Mouse (Mus musculus) liver, embryonic 14.5 days (tissue): ENCODE results near the gene Cux1. TPM values are rescaled to one million over a fixed set of nuclear protein-coding genes. Genes with fewer than 3 reads are reported as not detected.
A peak's percentile ranks its signal among the peaks of the same experiment; 100 is the strongest.

Experiments used
- ATAC-seq: fragments of 200-750 bp; cut with Nextera tagmentation; 2 replicates; pipeline ENCODE4 v1.8.0; 2017; ENCODE audit warnings: moderate number of reproducible peaks, mild to moderate bottlenecking, moderate library complexity; ENCODE audit not compliant: insufficient read depth
- DNase-seq, 3 experiments: peaks; one replicate each; pipeline ENCODE4 v3.0.0-alpha.2; 2012 to 2013; ENCODE audit warnings: low read depth in 3 of 3, low spot score in 3 of 3
- H3K27ac ChIP-seq: fragments of 300-500 bp; sonication (generic); 2 replicates; pipeline ENCODE4 v1.5.1; 2014; ENCODE audit warnings: moderate library complexity, mild to moderate bottlenecking, control low read depth, inconsistent platforms
- H3K27me3 ChIP-seq: fragments of 300-500 bp; sonication (generic); 2 replicates; pipeline ENCODE4 v1.6.1; 2014; ENCODE audit warnings: mild to moderate bottlenecking, low read length, moderate library complexity; ENCODE audit not compliant: control insufficient read depth, insufficient read depth
- H3K36me3 ChIP-seq: fragments of 300-500 bp; sonication (generic); replicated peaks from 2 replicates; pipeline ENCODE4 v1.6.1; 2014; ENCODE audit warnings: low read depth; ENCODE audit not compliant: control insufficient read depth, insufficient read depth
- H3K4me1 ChIP-seq, 2 experiments: fragments of 200-500 bp in 1 of 2; fragments of 300-500 bp in 1 of 2; sonication (generic) in 1 of 2; replicated peaks; 2 replicates each; pipeline ENCODE4 v1.6.1; 2012 to 2014; ENCODE audit warnings: antibody characterized with exemption in 1 of 2, inconsistent platforms in 1 of 2, low read length in 1 of 2; ENCODE audit not compliant: control insufficient read depth in 2 of 2, insufficient read depth in 2 of 2
- H3K4me2 ChIP-seq: fragments of 300-500 bp; sonication (generic); 2 replicates; pipeline ENCODE4 v1.6.1; 2014; ENCODE audit warnings: low read depth, mild to moderate bottlenecking, control low read depth, moderate library complexity
- H3K4me3 ChIP-seq, 2 experiments: fragments of 200-500 bp in 1 of 2; fragments of 300-500 bp in 1 of 2; sonication (generic) in 1 of 2; 2 replicates each; pipeline ENCODE4 v1.5.1; 2012 to 2014; ENCODE audit warnings: low read depth in 2 of 2, low read length in 2 of 2, mild to moderate bottlenecking in 2 of 2, control low read depth in 1 of 2, inconsistent platforms in 1 of 2, moderate library complexity in 1 of 2; ENCODE audit not compliant: insufficient read depth in 1 of 2
- H3K9ac ChIP-seq: fragments of 300-500 bp; sonication (generic); replicated peaks from 2 replicates; pipeline ENCODE4 v1.6.1; 2014; ENCODE audit warnings: mild to moderate bottlenecking, control low read depth, moderate library complexity
- H3K9me3 ChIP-seq: fragments of 300-500 bp; sonication (generic); 2 replicates; pipeline ENCODE4 v1.6.1; 2016; ENCODE audit warnings: low read length, mixed read lengths; ENCODE audit not compliant: control insufficient read depth
- CTCF ChIP-seq: IDR thresholded peaks from 2 replicates; pipeline ENCODE4 v1.5.1; 2016; ENCODE audit warnings: antibody characterized with exemption, low read depth, control low read depth
- EP300 ChIP-seq: IDR thresholded peaks from 2 replicates; pipeline ENCODE4 v1.6.1; 2016; ENCODE audit warnings: antibody characterized with exemption, low read depth
- WGBS: fragments of 180-500 bp; shearing (Covaris S2); extraction: QIAGEN DNeasy Blood & Tissue Kit; methylation state at CpG from one replicate; pipeline ENCODE4 v1.1.7; 2014; ENCODE audit not compliant: insufficient replicate concordance; 5-methylcytosine and 5-hydroxymethylcytosine counted together
- polyA plus RNA-seq, 2 experiments: library from polyadenylated mRNA; depleted of rRNA in 1 of 2; stranded (reverse) in 1 of 2; unstranded in 1 of 2; fragments of >200 nt; fragmentation: Nextera tagmentation in 1 of 2; extraction: Ambion mirVana in 1 of 2; gene quantifications; 2 replicates each; pipeline versions ENCODE4 v1.2.1 to v1.2.3; 2012 to 2014

The Cux1 gene
- polyA plus RNA-seq, 2 experiments, result 9.0 to 12.4 TPM

DNA sequence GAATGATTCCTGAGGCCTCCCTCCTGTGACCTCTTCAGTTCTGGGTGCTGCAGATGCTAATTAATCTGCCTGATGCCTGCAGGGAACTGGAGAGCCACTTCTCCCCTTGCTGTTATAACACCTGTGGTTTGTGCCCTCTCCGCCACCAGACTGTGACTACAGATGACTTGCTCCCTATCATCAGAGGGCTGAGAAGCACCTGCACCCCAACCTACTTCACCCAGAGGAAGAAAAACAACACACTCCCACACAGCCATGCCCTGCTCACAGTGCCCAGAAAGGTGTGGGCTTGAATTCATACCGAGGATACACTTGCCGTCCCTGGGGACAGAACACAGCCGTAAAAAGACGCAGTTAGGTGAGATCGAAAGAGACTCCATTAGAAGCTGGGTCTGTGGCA lies 326.1 kb downstream of the Cux1 start:
- Histone ChIP-seq H3K9me3 (no peaks in the 10 kb centered on the region), H3K27me3 (peaks cover 9% of the 10 kb centered on the region)

DNA sequence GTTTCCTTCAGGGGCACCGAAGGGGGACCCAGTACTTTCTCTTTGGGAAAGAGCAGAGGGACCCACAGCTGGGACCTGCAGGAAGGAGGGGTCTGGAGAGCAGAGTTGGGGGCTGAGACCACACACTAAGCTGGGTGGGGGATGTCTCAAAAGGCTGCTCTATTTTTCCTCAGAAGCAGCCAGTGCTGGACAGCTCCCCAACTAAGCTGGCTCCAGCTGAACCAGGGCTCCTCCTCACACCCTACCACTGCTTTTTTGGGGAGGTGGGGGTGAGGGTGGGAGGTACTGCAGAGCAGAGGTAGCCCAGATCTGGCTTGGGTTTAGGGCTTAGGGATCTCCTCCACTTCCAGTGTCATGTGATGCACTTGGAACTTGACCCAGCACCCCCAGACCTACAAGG lies 326.9 kb downstream of the Cux1 start:
- no peak for TF ChIP-seq EP300
- Histone ChIP-seq H3K4me1 (0 out of 4 replicates have a peak, but pooled peaks cover 0 to 3% of the 10 kb centered on the region in 2 experiments), H3K4me3 (no peak overlapping the region), H3K27ac (no peak overlapping the region), H3K9ac (no peak overlapping the region), H3K27me3 (peaks cover 9% of the 10 kb centered on the region), H3K4me2 (no peak overlapping the region), H3K36me3 (no peaks in the 10 kb centered on the region), H3K9me3 (no peaks in the 10 kb centered on the region)
- ATAC-seq (no peak), DNase-seq (no peak)
- WGBS, result 65% methylated on average over 1 of the region's 1 CpGs

More for the DNA sequence above, 326.1 kb downstream of the Cux1 start:
- no peak for TF ChIP-seq EP300
- no peak for TF ChIP-seq CTCF
- no peak overlapping the region for H3K27ac ChIP-seq
- H3K36me3 ChIP-seq, result no peaks in the 10 kb centered on the region
- 68% methylated on average over 6 of the region's 6 CpGs for WGBS
- no peak overlapping the region for H3K4me2 ChIP-seq
- DNase-seq (no peak), ATAC-seq (no peak)
- 0 out of 4 replicates have a peak, but pooled peaks cover 0 to 3% of the 10 kb centered on the region in 2 experiments for H3K4me1 ChIP-seq
- H3K4me3 ChIP-seq, result no peak overlapping the region
- no peak overlapping the region for H3K9ac ChIP-seq

DNA sequence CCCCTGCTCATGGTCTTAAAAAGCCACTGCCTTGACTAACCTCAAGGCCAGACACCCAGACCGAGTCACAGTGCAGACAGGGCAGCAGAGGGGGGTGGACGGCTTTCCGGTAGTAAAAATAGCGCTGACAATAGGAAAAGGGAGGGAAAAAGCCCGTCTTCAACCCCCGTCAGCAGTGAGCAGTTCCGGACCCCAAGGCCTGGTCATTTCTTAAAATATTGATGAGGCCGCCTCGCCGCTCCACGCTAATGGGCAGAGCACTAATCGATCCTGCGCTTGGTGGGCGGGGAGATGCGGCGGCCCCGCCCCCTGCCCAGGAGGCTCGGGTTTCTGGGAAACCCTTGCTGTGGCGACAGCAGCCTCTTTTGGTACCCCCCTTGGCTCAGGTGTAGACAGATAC lies 329.7 kb downstream of the Cux1 start:
- Histone ChIP-seq H3K27ac (no peak overlapping the region), H3K4me2 (peak overlapping the region; percentile 44), H3K9me3 (no peaks in the 10 kb centered on the region), H3K4me1 (no peaks in the 10 kb centered on the region), H3K9ac (no peak overlapping the region), H3K27me3 (no peaks in the 10 kb centered on the region; the same call in 1 of the 2 replicates), H3K36me3 (no peaks in the 10 kb centered on the region), H3K4me3 (peak overlapping the region in 1 of 2 experiments; percentile 10; a peak in 1 of 4 replicates)
- ATAC-seq, result no peak
- TF ChIP-seq CTCF, result no peak
- no peak for TF ChIP-seq EP300
- no peak for DNase-seq
- WGBS, result 2% methylated on average over 19 of the region's 19 CpGs

DNA sequence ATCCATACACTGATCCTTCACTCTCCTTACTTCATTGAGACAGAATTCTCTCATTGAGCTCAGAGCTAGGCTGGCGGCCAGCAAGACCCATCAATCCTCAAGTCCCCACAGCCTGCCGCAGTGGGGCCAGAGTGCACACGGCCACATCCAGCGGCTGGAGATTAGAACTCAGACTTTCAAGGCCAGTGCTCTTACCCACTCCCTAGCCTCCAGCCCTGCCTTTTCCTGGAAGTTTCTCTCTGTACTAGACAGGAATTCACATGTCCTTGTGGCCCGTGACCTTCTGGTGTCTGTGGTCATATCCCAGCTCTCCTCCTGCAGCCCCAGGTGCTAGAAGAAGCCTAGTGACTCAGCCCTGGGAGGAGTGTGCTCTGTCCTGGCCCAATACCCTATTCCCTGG lies 330.7 kb downstream of the Cux1 start:
- TF ChIP-seq CTCF (no peak), EP300 (no peak)
- 63% methylated on average over 5 of the region's 5 CpGs for WGBS
- ATAC-seq (no peak), DNase-seq (no peak)
- Histone ChIP-seq H3K27ac (no peak overlapping the region), H3K4me1 (no peaks in the 10 kb centered on the region), H3K36me3 (no peaks in the 10 kb centered on the region), H3K9ac (no peak overlapping the region), H3K4me3 (no peak overlapping the region), H3K9me3 (no peaks in the 10 kb centered on the region), H3K27me3 (no peaks in the 10 kb centered on the region; the same call in 1 of the 2 replicates), H3K4me2 (no peak overlapping the region)

DNA sequence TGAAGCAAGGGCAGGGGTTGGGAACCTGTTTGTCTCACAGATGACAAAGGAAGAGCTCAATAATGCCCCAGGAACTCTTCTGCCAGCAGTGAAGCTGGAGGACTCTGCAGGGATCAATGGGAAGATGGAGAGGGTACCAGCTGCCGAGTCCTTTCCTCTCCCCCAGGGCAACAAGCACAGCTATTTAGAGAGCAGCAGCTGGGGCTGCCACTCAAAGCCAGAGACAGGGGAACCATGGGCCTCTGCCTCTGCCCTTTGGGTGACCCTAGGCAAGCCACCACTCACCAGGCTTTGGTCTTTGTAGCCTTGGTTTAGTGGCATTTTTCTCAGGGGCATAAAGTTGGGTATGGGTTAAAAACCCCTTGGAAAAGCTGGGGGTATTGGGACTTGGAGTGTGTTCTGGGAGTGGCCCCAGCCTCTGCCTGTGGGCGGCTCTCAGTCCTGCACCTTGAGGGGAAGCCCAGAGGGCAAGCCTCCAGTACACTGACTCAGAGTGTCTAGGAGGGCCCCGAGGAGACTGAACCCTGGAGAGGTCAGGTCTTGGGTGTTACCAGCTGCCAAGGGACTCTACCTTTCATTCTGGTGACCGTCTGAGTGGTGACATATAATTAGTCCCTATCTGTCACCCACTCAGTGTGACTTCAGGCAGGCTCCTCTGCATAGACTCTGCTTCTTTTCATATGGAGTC lies 336.8 kb downstream of the Cux1 start:
- no peaks in the 10 kb centered on the region for H3K36me3 ChIP-seq
- no peaks in the 10 kb centered on the region for H3K27me3 ChIP-seq
- no peak for ATAC-seq
- H3K4me3 ChIP-seq, result no peak overlapping the region
- no peak overlapping the region for H3K4me2 ChIP-seq
- no peak for TF ChIP-seq EP300
- TF ChIP-seq CTCF, result no peak
- H3K27ac ChIP-seq, result no peak overlapping the region
- DNase-seq, result no peak
- 53% methylated on average over 4 of the region's 4 CpGs for WGBS
- no peak overlapping the region for H3K9ac ChIP-seq
- no peaks in the 10 kb centered on the region for H3K4me1 ChIP-seq
- H3K9me3 ChIP-seq, result no peaks in the 10 kb centered on the region
